Mouse (Mus musculus) liver, embryonic 16.5 days (tissue): ENCODE results near the gene Cox7a2. TPM values are rescaled to one million over a fixed set of nuclear protein-coding genes. Genes with fewer than 3 reads are reported as not detected.

ENCODE experiments used
- ATAC-seq: fragments of 200-750 bp; cut with Nextera tagmentation; 2 replicates; pipeline ENCODE4 v1.8.0; 2017; ENCODE audit warnings: low read depth, mild to moderate bottlenecking, moderate number of reproducible peaks, moderate library complexity
- H3K27ac ChIP-seq: fragments of 300-500 bp; sonication (generic); 2 replicates; pipeline ENCODE4 v1.5.1; 2014; ENCODE audit warnings: mild to moderate bottlenecking, low read length
- H3K27me3 ChIP-seq: fragments of 300-500 bp; sonication (generic); 2 replicates; pipeline ENCODE4 v1.6.1; 2014; ENCODE audit warnings: low read depth, low read length, mixed read lengths; ENCODE audit not compliant: control insufficient read depth, insufficient read depth
- H3K36me3 ChIP-seq: fragments of 300-500 bp; sonication (generic); 2 replicates; pipeline ENCODE4 v1.6.1; 2014; ENCODE audit warnings: mild to moderate bottlenecking; ENCODE audit not compliant: control insufficient read depth, insufficient read depth
- H3K4me1 ChIP-seq: fragments of 300-500 bp; sonication (generic); 2 replicates; pipeline ENCODE4 v1.6.1; 2014; ENCODE audit warnings: low read depth, low read length, mixed read lengths; ENCODE audit not compliant: control insufficient read depth
- H3K4me2 ChIP-seq: fragments of 300-500 bp; sonication (generic); 2 replicates; pipeline ENCODE4 v1.6.1; 2014; ENCODE audit warnings: low read depth, low read length, mixed read lengths
- H3K4me3 ChIP-seq: fragments of 300-500 bp; sonication (generic); 2 replicates; pipeline ENCODE4 v1.5.1; 2014; ENCODE audit warnings: low read depth, mild to moderate bottlenecking, low read length
- H3K9ac ChIP-seq: fragments of 300-500 bp; sonication (generic); 2 replicates; pipeline ENCODE4 v1.6.1; 2014; ENCODE audit warnings: low read depth, low read length
- H3K9me3 ChIP-seq: fragments of 300-500 bp; sonication (generic); replicated peaks from 2 replicates; pipeline ENCODE4 v1.6.1; 2016; ENCODE audit warnings: low read length; ENCODE audit not compliant: control insufficient read depth
- WGBS: fragments of 180-500 bp; shearing (Covaris S2); extraction: QIAGEN DNeasy Blood & Tissue Kit; methylation state at CpG from one replicate; pipeline ENCODE4 v1.1.7; 2014; ENCODE audit not compliant: insufficient replicate concordance; 5-methylcytosine and 5-hydroxymethylcytosine counted together
- polyA plus RNA-seq: library from polyadenylated mRNA; unstranded; fragments of >200 nt; fragmentation: Nextera tagmentation; extraction: Ambion mirVana; gene quantifications from 2 replicates; pipeline ENCODE4 v1.2.1, GENCODE M21; 2015

Gene Cox7a2
- polyA plus RNA-seq, 1 experiment from 2014 or later, result 435 TPM

DNA sequence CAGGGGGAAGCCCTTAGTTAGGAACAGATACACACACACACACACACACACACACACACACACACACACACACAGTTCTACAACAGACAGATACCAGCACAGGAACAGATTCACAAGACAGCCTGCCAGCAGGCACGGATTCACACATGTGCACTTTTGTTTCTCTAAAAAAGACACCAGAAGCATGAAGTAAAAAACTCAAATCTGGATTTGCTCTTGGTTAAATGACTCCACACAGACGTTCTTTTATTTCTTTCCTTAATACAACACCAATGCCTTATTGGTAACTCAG lies 26.1 kb upstream of the Cox7a2 start:
- WGBS, result 64% methylated on average over 2 of the region's 2 CpGs
- no peak for ATAC-seq
- Histone ChIP-seq H3K27me3 (no peaks in the 10 kb centered on the region), H3K4me1 (peaks cover 5% of the 10 kb centered on the region), H3K9ac (no peak overlapping the region), H3K36me3 (no peaks in the 10 kb centered on the region), H3K4me3 (no peak overlapping the region), H3K4me2 (no peak overlapping the region), H3K9me3 (no peaks in the 10 kb centered on the region), H3K27ac (no peak overlapping the region)

DNA sequence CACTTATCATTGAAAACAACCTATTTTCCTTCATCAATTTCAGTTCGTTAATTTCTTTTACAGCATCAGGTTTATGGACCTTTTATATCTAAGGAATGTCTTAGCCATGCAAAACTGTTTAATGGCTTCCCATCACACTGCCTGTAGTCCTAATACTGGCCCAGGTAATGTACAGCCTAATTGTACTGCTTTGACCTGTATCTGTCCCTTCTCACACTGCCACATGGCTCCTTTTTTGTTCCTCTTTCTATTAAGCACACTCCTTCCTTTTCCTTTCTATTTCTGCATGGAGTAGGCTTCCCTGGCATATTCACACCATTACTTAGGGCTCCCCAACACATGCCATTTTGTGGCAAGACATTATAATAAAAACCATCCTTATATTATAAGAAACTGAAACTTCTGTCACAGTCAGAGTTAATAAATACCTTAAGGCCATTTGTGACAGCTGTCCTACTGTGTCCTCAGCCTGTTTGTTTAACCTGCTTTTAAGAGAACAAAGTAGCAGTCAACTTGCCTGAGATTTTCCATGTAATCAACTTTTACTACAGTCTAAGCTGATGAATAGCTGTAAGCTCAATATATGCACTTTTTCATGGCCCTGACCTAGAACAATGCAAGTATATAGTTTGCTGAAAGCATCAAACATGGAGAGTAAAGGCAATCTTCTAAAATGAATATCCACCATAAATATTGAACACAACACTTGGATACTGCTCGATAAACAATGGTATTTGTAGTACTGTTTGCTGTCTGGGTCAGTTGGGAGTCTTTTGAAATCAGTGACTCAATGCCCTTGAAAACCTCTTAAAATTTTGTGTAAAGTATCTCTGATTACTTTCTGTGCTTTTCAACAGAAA lies 25.5 kb upstream of the Cox7a2 start:
- H3K9ac ChIP-seq, result no peak overlapping the region
- no peak; the same call in 1 of the 2 replicates for ATAC-seq
- no peaks in the 10 kb centered on the region for H3K27me3 ChIP-seq
- no peak overlapping the region for H3K4me3 ChIP-seq
- H3K27ac ChIP-seq, result peak overlapping the region; percentile 10; the same call in 1 of the 2 replicates
- 61% methylated on average over 2 of the region's 2 CpGs for WGBS
- peaks cover 3% of the 10 kb centered on the region for H3K4me1 ChIP-seq
- H3K9me3 ChIP-seq, result no peaks in the 10 kb centered on the region
- no peaks in the 10 kb centered on the region for H3K36me3 ChIP-seq
- H3K4me2 ChIP-seq, result 0 out of 2 replicates have a peak overlapping the region, but pooled peaks have one; percentile 17

- no peak for ATAC-seq
- no peak overlapping the region for H3K4me3 ChIP-seq
- H3K4me2 ChIP-seq, result no peak overlapping the region
- no peaks in the 10 kb centered on the region for H3K9me3 ChIP-seq
- no peak overlapping the region for H3K9ac ChIP-seq
- H3K4me1 ChIP-seq, result peaks cover 3% of the 10 kb centered on the region
- H3K36me3 ChIP-seq, result no peaks in the 10 kb centered on the region
- 70% methylated on average over 3 of the region's 3 CpGs for WGBS
- no peaks in the 10 kb centered on the region for H3K27me3 ChIP-seq
- no peak overlapping the region for H3K27ac ChIP-seq
Measured at GRCm38 (mm10) chr9:79784439-79784838, 24.8 kb upstream of the Cox7a2 start.

- no peaks in the 10 kb centered on the region for H3K4me1 ChIP-seq
- no peaks in the 10 kb centered on the region for H3K27me3 ChIP-seq
- H3K4me3 ChIP-seq, result no peak overlapping the region
- ATAC-seq, result no peak
- H3K9me3 ChIP-seq, result no peaks in the 10 kb centered on the region
- peaks cover 2% of the 10 kb centered on the region; the same call in 1 of the 2 replicates for H3K36me3 ChIP-seq
- H3K4me2 ChIP-seq, result no peak overlapping the region
- no peak overlapping the region for H3K27ac ChIP-seq
- 53% methylated on average over 2 of the region's 2 CpGs for WGBS
- H3K9ac ChIP-seq, result no peak overlapping the region
Measured at GRCm38 (mm10) chr9:79779354-79779753, 19.7 kb upstream of the Cox7a2 start.

DNA sequence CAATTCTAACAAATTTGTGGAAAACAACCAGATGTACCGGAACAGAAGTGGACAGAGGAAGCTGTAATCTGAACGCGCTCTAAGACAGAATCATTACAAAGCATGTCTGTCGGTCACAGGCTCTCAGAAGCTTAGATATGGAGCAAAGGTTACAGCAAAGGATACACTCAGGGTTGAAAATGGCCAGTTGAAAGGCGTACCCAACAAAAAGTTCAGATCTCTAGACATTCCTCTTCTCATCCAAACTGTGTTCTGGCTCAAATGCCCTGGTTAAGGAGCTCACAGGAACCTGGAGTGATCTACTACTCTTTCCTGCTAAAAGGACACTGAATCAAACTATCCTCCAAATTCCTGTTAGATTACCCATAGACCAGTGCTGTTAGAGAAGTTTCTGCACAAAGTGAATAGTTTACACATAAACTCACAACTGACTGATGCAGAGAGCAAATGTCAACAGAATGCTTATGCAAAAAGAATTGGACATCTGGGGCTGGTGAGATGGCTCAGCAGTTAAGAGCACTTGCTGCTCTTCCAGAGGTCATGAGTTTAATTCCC lies 7.4 kb upstream of the Cox7a2 start:
- Histone ChIP-seq H3K27me3 (no peaks in the 10 kb centered on the region), H3K4me3 (no peak overlapping the region), H3K27ac (no peak overlapping the region), H3K9me3 (no peaks in the 10 kb centered on the region), H3K4me2 (no peak overlapping the region), H3K36me3 (no peaks in the 10 kb centered on the region), H3K4me1 (no peaks in the 10 kb centered on the region), H3K9ac (no peak overlapping the region)
- WGBS, result 73% methylated on average over 5 of the region's 5 CpGs
- no peak for ATAC-seq

GRCm38 (mm10) chr9:79765329-79765728 lies 5.7 kb upstream of the Cox7a2 start:
- WGBS, result 61% methylated on average over 4 of the region's 4 CpGs
- no peaks in the 10 kb centered on the region for H3K36me3 ChIP-seq
- no peak overlapping the region for H3K4me3 ChIP-seq
- no peak overlapping the region for H3K9ac ChIP-seq
- no peaks in the 10 kb centered on the region for H3K27me3 ChIP-seq
- no peak for ATAC-seq
- no peak overlapping the region for H3K4me2 ChIP-seq
- no peaks in the 10 kb centered on the region for H3K9me3 ChIP-seq
- no peak overlapping the region for H3K27ac ChIP-seq
- peaks cover 1% of the 10 kb centered on the region for H3K4me1 ChIP-seq

DNA sequence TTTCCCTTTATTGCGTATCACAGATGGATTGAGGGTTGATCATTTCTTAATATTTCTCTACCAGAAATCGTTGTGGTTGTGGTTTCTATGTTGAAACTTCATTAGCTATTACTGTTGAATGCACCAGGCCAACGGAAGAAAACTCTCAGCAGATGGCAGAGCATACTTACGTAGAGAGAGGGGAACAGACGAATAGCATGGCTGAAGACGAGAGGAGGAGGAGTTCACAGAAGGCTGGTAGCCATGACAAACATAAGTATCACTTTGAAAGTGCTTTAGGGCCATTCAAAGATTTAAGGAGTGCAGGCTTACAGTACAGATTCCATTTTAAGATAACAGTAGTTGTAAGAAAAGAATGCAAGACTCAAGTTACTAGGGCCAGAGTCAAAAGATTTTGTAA lies 2.8 kb upstream of the Cox7a2 start:
- no peaks in the 10 kb centered on the region for H3K36me3 ChIP-seq
- H3K4me2 ChIP-seq, result no peak overlapping the region
- H3K4me1 ChIP-seq, result peaks cover 12% of the 10 kb centered on the region
- no peak for ATAC-seq
- 69% methylated on average over 6 of the region's 6 CpGs for WGBS
- no peak overlapping the region for H3K27ac ChIP-seq
- H3K9ac ChIP-seq, result no peak overlapping the region
- H3K27me3 ChIP-seq, result no peaks in the 10 kb centered on the region
- H3K4me3 ChIP-seq, result no peak overlapping the region
- no peaks in the 10 kb centered on the region for H3K9me3 ChIP-seq

DNA sequence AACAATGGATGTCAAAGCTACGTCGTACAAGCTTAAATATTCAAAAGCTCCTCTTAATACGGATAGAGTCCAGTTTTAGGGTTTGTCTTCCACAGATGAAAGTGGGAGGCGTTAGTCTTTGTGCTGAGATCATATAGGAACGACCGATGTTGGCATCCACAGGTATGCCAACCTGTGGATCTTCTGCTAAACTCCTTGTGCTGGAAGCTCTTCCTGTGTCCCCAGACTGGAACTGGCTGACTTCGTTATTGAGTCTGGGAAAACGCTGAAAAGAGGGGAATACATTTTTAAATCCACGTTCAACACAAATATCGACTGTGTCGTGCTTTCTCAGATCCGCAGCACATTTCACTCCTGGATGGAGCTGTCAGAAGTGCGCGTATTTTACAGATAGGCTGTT lies 398 bp upstream of the Cox7a2 start:
- H3K36me3 ChIP-seq, result peaks cover 8% of the 10 kb centered on the region; the same call in 1 of the 2 replicates
- H3K9me3 ChIP-seq, result no peaks in the 10 kb centered on the region
- H3K4me1 ChIP-seq, result peaks cover 12% of the 10 kb centered on the region
- WGBS, result 4% methylated on average over 14 of the region's 14 CpGs
- H3K4me2 ChIP-seq, result peak overlapping the region; percentile 94
- H3K4me3 ChIP-seq, result peak overlapping the region; percentile 88
- peak overlapping the region; percentile 79 for H3K27ac ChIP-seq
- H3K27me3 ChIP-seq, result no peaks in the 10 kb centered on the region
- ATAC-seq, result peak; percentile 5; the same call in 1 of the 2 replicates
- H3K9ac ChIP-seq, result peak overlapping the region; percentile 72

DNA sequence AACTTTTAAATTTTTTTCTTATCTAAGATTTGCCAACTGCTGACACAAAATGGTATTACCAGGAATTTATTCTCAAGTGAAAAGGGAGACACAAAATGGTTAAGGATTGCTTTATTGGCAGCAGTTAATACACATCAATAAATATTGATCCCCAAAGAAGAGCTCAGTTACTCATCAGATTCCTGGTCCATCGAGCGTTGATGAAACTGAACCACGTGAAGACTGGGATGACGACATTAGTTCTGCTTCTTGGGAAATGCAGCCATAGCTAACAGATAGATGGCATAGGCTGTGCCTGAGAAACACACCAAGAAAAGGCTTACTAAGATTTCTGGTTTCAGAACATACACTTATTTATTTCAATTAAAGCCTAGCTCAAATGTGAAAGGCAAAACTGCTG lies 4.4 kb downstream of the Cox7a2 start:
- peaks cover 12% of the 10 kb centered on the region for H3K36me3 ChIP-seq
- H3K27ac ChIP-seq, result no peak overlapping the region
- H3K4me2 ChIP-seq, result no peak overlapping the region
- WGBS, result 83% methylated on average over 4 of the region's 4 CpGs
- no peak for ATAC-seq
- no peaks in the 10 kb centered on the region for H3K9me3 ChIP-seq
- H3K27me3 ChIP-seq, result no peaks in the 10 kb centered on the region
- no peak overlapping the region for H3K9ac ChIP-seq
- H3K4me3 ChIP-seq, result no peak overlapping the region
- peaks cover 10% of the 10 kb centered on the region for H3K4me1 ChIP-seq
